Mouse (Mus musculus): ENCODE data around the gene Tmem39b. TPM values are rescaled to one million over a fixed set of nuclear protein-coding genes. Genes with fewer than 3 reads are reported as not detected.

The Tmem39b gene
- polyA plus RNA-seq, 1 experiment: 1.0 TPM

DNA sequence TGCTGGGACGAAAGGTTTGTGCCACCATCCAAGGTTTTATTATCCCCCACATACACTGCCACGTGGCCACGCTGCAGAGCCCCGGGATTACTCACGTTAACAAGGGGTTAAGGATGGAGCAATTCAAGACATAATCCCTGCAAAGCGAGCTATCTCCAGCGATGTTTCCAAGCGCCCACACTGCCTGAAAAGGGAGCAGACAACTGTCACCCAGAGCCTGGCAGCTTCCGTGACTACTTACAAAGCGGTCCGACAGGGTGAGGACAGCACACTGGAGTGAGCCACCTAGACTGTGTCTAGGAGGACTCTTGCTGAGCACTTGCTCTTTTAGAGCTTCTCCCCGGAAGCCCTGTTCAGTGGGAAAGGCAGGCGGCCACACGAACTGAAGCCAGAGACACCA lies 41.9 kb downstream of the Tmem39b start:
- peaks cover 92% of the 10 kb centered on the region for H3K36me3 ChIP-seq (ENCODE audit: control insufficient read depth)
- no peaks in the 10 kb centered on the region for H3K27me3 ChIP-seq (ENCODE audit: control insufficient read depth)
- H3K9me3 ChIP-seq (ENCODE audit: control insufficient read depth, low read length): no peaks in the 10 kb centered on the region
- H3K4me1 ChIP-seq (ENCODE audit: control insufficient read depth): no peaks in the 10 kb centered on the region
- H3K4me3 ChIP-seq (replicated peaks): no peak overlapping the region
- TF ChIP-seq GATA1 (IDR thresholded peaks at IDR 0.05; ENCODE audit: low read length): no peak
- TF ChIP-seq TAL1 (IDR thresholded peaks at IDR 0.05; ENCODE audit: low read length): no peak

DNA sequence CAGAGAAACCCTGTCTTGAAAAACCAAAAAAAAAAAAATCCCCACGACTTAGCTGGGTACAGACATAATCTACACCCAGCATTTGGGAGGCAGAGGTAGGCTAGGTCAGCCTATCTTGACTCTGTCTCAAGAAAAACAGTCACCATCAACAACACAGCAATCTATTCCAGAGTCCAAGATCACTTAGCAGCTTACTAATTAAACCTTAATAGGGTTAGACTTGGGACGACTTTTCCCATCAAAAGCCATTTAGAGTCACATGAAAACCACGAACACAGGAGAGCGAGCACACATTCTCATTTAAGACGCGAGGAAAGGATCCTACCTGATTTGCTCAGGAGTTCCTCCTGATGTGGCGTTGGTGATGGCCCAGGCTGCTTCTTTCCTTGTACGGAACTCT lies 46.3 kb downstream of the Tmem39b start:
- Histone ChIP-seq H3K4me3 (replicated peaks) (no peak overlapping the region), H3K36me3 (ENCODE audit: control insufficient read depth) (peaks cover 96% of the 10 kb centered on the region), H3K9me3 (ENCODE audit: control insufficient read depth, low read length) (no peaks in the 10 kb centered on the region), H3K27me3 (ENCODE audit: control insufficient read depth) (no peaks in the 10 kb centered on the region), H3K4me1 (ENCODE audit: control insufficient read depth) (no peaks in the 10 kb centered on the region; the same call in 1 of the 2 replicates)
- TF ChIP-seq GATA1 (IDR thresholded peaks at IDR 0.05; ENCODE audit: low read length) (no peak), TAL1 (IDR thresholded peaks at IDR 0.05; ENCODE audit: low read length) (no peak)

DNA sequence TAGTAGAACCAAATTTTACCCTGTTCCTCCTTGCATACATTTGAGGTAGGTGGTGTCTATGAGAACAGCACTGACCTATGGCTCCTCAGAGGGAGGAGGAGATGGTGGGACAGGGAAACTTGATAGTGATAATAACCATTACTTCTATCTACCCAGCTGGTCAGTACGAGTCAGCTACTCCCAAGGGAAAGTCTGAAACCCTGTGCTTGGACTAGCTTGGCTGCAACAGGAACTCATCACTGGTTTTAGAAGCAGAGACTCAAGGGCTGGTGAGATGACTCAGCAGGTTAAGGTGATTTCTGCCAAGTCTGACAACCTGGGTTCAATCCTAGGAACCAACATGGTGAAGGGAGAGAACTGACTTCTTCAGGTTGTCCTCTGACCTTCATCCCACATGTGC lies 48.0 kb downstream of the Tmem39b start:
- no peaks in the 10 kb centered on the region for H3K27me3 ChIP-seq (ENCODE audit: control insufficient read depth)
- no peaks in the 10 kb centered on the region; the same call in 1 of the 2 replicates for H3K4me1 ChIP-seq (ENCODE audit: control insufficient read depth)
- TF ChIP-seq GATA1 (IDR thresholded peaks at IDR 0.05; ENCODE audit: low read length): no peak
- no peak for TF ChIP-seq TAL1 (IDR thresholded peaks at IDR 0.05; ENCODE audit: low read length)
- H3K9me3 ChIP-seq (ENCODE audit: control insufficient read depth, low read length): no peaks in the 10 kb centered on the region
- H3K4me3 ChIP-seq (replicated peaks): no peak overlapping the region
- peaks cover 91% of the 10 kb centered on the region for H3K36me3 ChIP-seq (ENCODE audit: control insufficient read depth)

DNA sequence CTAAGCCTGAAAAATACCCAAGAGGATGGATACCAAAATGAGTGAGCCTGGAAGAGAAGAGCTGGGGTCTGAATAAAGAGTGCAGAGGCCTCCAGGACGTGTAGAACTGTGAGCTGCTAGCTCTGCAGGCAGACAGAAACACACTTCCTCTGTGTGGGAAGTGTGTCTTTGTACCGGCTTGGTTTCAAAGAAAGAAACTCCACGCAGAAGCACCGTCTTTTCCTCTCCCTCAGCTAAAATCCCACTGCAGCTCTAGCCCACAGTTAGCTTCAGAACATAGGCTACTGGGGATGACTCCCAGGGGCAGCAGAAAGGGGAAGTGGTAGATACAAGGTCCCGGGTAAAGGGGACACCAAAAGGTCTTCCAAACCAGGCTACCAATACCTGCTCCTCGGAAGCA lies 51.4 kb downstream of the Tmem39b start:
- Histone ChIP-seq H3K36me3 (ENCODE audit: control insufficient read depth) (peaks cover 64% of the 10 kb centered on the region), H3K9me3 (ENCODE audit: control insufficient read depth, low read length) (no peaks in the 10 kb centered on the region), H3K27me3 (ENCODE audit: control insufficient read depth) (no peaks in the 10 kb centered on the region), H3K4me3 (replicated peaks) (no peak overlapping the region), H3K4me1 (ENCODE audit: control insufficient read depth) (peaks cover 9% of the 10 kb centered on the region)
- no peak for TF ChIP-seq TAL1 (IDR thresholded peaks at IDR 0.05; ENCODE audit: low read length)
- TF ChIP-seq GATA1 (IDR thresholded peaks at IDR 0.05; ENCODE audit: low read length): no peak

DNA sequence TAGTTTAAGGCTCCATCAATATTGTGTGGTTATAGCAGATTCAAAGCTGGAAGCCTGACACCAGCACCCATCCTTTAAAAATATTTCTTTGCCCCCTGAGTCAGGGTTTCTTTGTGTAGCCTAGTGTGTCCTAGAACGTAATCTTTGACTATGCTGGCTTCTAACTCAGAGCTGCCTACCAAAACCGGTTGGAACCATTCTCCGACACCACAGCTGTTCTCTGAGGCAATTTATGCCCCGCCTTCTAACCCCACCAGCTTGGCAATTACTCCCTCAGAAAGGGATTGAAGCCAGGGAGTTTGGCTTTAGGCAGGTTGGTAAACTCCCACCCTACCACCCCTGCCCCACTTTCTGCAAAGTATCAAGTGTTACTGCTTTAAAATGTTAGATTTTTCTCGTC lies 54.9 kb downstream of the Tmem39b start:
- Histone ChIP-seq H3K4me1 (ENCODE audit: control insufficient read depth) (peaks cover 38% of the 10 kb centered on the region), H3K27me3 (ENCODE audit: control insufficient read depth) (no peaks in the 10 kb centered on the region), H3K36me3 (ENCODE audit: control insufficient read depth) (peaks cover 60% of the 10 kb centered on the region), H3K4me3 (replicated peaks) (peak overlapping the region; percentile 94), H3K9me3 (ENCODE audit: control insufficient read depth, low read length) (no peaks in the 10 kb centered on the region)
- TF ChIP-seq TAL1 (IDR thresholded peaks at IDR 0.05; ENCODE audit: low read length) (no peak), GATA1 (IDR thresholded peaks at IDR 0.05; ENCODE audit: low read length) (no peak)

DNA sequence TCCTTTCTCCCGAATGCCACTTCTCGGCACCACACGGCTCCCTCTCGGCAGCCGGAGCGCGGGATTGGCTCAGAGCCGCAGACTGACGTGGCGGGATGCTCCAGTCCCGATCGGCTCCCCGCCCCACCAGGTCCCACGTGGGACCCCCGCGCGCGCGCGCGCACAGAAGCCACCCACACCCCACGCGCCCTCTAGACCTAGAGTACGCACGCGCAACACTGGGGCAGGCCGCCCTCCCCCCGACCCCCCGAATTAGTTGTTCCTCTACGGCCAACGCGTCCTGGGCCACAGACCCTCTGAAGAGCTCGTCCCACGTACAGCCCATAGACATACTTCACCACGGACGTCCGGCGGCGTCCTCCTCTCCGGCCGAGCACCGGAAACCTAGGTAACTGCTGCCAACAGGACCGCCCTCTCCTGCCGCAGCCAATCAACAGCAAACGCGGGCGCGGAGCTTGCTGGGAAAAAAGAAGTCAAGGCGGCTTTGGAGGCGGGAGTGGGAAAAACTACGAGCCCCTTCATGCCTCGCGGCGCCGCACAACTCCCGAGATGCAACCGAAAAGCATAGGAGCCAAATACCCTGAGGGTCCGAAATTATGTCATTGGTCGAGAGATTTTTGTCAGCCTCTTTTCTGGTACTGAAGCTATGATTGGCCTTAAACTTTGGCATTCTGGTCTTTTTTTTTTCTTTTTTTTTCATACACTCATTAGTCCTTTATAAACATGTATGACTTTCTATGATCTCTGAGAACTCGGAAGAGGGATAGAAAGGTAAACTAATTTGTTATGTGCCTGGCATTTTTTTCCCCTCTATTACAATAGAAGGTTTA lies 55.8 kb downstream of the Tmem39b start, which contains the start of gene Txlna:
Gene Txlna (minus strand): TSS at position 428 of the 830 bp plus-strand sequence.
- Histone ChIP-seq H3K4me3 (replicated peaks) (peak within 1 kb of the TSS; percentile 94), H3K27me3 (ENCODE audit: control insufficient read depth) (no peaks in the 10 kb centered on the region), H3K36me3 (ENCODE audit: control insufficient read depth) (peaks cover 60% of the 10 kb centered on the region), H3K4me1 (ENCODE audit: control insufficient read depth) (peaks cover 38% of the 10 kb centered on the region), H3K9me3 (ENCODE audit: control insufficient read depth, low read length) (no peaks in the 10 kb centered on the region)
- no peak for TF ChIP-seq TAL1 (IDR thresholded peaks at IDR 0.05; ENCODE audit: low read length)
- TF ChIP-seq GATA1 (IDR thresholded peaks at IDR 0.05; ENCODE audit: low read length): no peak

DNA sequence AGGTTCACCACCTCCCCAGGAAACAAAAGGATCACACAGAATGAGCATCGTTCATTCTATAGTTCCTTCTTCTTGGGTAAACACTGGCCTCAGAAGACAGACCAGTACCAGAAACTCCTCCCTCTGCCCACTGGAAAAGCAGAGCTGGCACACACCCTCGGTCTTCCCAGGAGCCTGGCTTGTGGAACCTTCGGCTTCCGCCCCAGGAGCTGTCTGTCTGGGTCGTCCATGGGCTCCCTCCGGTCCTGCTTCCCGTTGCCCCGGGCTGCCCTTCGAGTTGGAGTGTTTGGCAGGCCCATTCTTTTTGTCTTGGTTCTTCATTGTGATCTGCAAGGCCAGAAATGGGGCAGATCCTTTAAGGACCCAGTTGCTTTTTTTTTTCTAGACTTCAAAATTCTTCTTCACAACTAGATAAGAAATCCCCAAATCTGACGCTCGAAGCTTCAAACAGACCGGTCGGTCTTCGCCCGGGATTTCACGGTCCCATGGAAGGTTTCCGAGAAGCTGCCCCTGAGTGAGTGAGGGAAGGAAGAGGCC lies 56.5 kb downstream of the Tmem39b start:
- peaks cover 40% of the 10 kb centered on the region for H3K4me1 ChIP-seq (ENCODE audit: control insufficient read depth)

DNA sequence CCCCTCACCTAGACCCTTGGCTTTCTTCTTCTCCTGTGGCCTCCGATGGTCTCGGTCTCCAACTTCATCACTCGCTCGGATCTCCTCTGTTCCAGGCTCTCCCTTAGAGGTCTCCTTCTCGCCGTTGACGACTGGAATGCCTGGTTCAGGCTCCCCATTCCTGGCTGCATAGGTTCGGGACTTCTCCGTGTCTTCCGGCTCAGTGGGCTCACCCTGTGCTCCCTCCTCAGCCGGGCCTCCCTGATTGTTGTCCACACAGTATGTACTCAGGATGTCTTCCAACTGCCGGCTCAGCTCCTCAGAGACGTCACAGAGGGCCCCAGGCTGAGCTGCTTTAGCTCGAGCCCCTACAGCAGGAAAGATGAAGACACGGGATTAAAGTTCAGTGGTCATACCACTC lies 57.4 kb downstream of the Tmem39b start:
- Histone ChIP-seq H3K4me3 (replicated peaks) (peak overlapping the region; percentile 94), H3K36me3 (ENCODE audit: control insufficient read depth) (peaks cover 59% of the 10 kb centered on the region), H3K27me3 (ENCODE audit: control insufficient read depth) (no peaks in the 10 kb centered on the region), H3K9me3 (ENCODE audit: control insufficient read depth, low read length) (no peaks in the 10 kb centered on the region), H3K4me1 (ENCODE audit: control insufficient read depth) (peaks cover 48% of the 10 kb centered on the region)
- TF ChIP-seq TAL1 (IDR thresholded peaks at IDR 0.05; ENCODE audit: low read length): no peak
- TF ChIP-seq GATA1 (IDR thresholded peaks at IDR 0.05; ENCODE audit: low read length): no peak

More for the DNA sequence above, 56.5 kb downstream of the Tmem39b start:
- Histone ChIP-seq H3K27me3 (ENCODE audit: control insufficient read depth) (no peaks in the 10 kb centered on the region), H3K4me3 (replicated peaks) (peak overlapping the region; percentile 94), H3K36me3 (ENCODE audit: control insufficient read depth) (peaks cover 59% of the 10 kb centered on the region), H3K9me3 (ENCODE audit: control insufficient read depth, low read length) (no peaks in the 10 kb centered on the region)
- no peak for TF ChIP-seq GATA1 (IDR thresholded peaks at IDR 0.05; ENCODE audit: low read length)
- no peak for TF ChIP-seq TAL1 (IDR thresholded peaks at IDR 0.05; ENCODE audit: low read length)

DNA sequence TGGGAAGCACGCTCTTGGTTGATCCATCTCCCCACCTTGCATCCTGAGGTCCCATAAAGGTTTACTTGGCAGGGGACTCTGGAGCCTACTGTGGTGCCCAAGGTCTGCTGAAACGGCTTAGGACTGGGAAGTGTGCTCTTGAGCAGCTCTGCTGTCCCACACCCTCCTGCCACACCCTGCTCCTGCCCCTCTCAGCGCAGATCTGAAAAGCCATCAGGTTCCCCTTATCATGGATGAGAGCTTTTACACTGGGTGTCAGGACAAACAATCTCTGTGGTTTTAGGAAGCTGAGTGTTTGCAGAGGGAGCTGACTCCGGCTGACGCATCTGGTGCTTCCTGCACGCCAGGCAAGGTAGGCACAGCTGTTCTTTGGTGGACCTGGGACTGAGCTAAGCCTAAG lies 62.8 kb downstream of the Tmem39b start:
- Histone ChIP-seq H3K9me3 (ENCODE audit: control insufficient read depth, low read length) (no peaks in the 10 kb centered on the region), H3K4me3 (replicated peaks) (peak overlapping the region; percentile 9), H3K27me3 (ENCODE audit: control insufficient read depth) (no peaks in the 10 kb centered on the region), H3K4me1 (ENCODE audit: control insufficient read depth) (peaks cover 47% of the 10 kb centered on the region), H3K36me3 (ENCODE audit: control insufficient read depth) (peaks cover 93% of the 10 kb centered on the region)
- TF ChIP-seq TAL1 (IDR thresholded peaks at IDR 0.05; ENCODE audit: low read length): no peak
- no peak for TF ChIP-seq GATA1 (IDR thresholded peaks at IDR 0.05; ENCODE audit: low read length)

Measured in erythroblast, embryonic 14.5 days (primary cell).